Mouse (Mus musculus) kidney, embryonic 15.5 days (tissue): ENCODE results near the gene Vmn1r155. TPM values are rescaled to one million over a fixed set of nuclear protein-coding genes. Genes with fewer than 3 reads are reported as not detected.
"Not testable (repeated sequence)": the region's sequence is repeated elsewhere in the genome, so short reads cannot be mapped to it uniquely, and the experiment has no call there.

Source experiments
- ATAC-seq: fragments of 200-750 bp; cut with Nextera tagmentation; replicated peaks from 2 replicates; pipeline ENCODE4 v1.8.0; 2017; ENCODE audit warnings: moderate TSS enrichment; ENCODE audit not compliant: low FRiP score
- H3K27ac ChIP-seq: fragments of 300-500 bp; sonication (generic); 2 replicates; pipeline ENCODE4 v1.5.1; 2015; ENCODE audit warnings: mild to moderate bottlenecking, inconsistent platforms
- H3K27me3 ChIP-seq: fragments of 300-500 bp; sonication (generic); 2 replicates; pipeline ENCODE4 v1.6.1; 2015; ENCODE audit warnings: inconsistent platforms
- H3K36me3 ChIP-seq: fragments of 300-500 bp; sonication (generic); 2 replicates; pipeline ENCODE4 v1.6.1; 2015; ENCODE audit warnings: inconsistent platforms
- H3K4me1 ChIP-seq: fragments of 300-500 bp; sonication (generic); 2 replicates; pipeline ENCODE4 v1.6.1; 2015; ENCODE audit warnings: inconsistent platforms
- H3K4me2 ChIP-seq: fragments of 300-500 bp; sonication (generic); 2 replicates; pipeline ENCODE4 v1.6.1; 2015; ENCODE audit warnings: moderate library complexity, mild to moderate bottlenecking, inconsistent platforms
- H3K4me3 ChIP-seq: fragments of 300-500 bp; sonication (generic); replicated peaks from 2 replicates; pipeline ENCODE4 v1.5.1; 2015; ENCODE audit warnings: mild to moderate bottlenecking, inconsistent platforms
- H3K9ac ChIP-seq: fragments of 300-500 bp; sonication (generic); 2 replicates; pipeline ENCODE4 v1.6.1; 2015; ENCODE audit warnings: mild to moderate bottlenecking, inconsistent platforms
- H3K9me3 ChIP-seq: fragments of 300-500 bp; sonication (generic); replicated peaks from 2 replicates; pipeline ENCODE4 v1.6.1; 2016; ENCODE audit warnings: inconsistent platforms
- WGBS: fragments of 180-500 bp; shearing (Covaris S2); methylation state at CpG from one replicate; pipeline ENCODE4 v1.1.7; 2015; ENCODE audit warnings: mixed read lengths; 5-methylcytosine and 5-hydroxymethylcytosine counted together
- polyA plus RNA-seq: library from polyadenylated mRNA; unstranded; fragments of >200 nt; fragmentation: Nextera tagmentation; extraction: Ambion mirVana; gene quantifications from 2 replicates; pipeline ENCODE4 v1.2.1, GENCODE M21; 2015

The Vmn1r155 gene
- not detected in 2 replicates for polyA plus RNA-seq

GRCm38 (mm10) chr7:22657718-22658117 is at the start of gene Vmn1r155:
TSS of gene Vmn1r155 (plus strand) at chr7:22658018.
- no CpG with 5 or more reads among the region's 3 CpGs for WGBS
- not testable (repeated sequence) for H3K9me3 ChIP-seq, H3K27me3 ChIP-seq, H3K4me2 ChIP-seq, H3K36me3 ChIP-seq, ATAC-seq, H3K27ac ChIP-seq, H3K9ac ChIP-seq, H3K4me1 ChIP-seq, H3K4me3 ChIP-seq

DNA sequence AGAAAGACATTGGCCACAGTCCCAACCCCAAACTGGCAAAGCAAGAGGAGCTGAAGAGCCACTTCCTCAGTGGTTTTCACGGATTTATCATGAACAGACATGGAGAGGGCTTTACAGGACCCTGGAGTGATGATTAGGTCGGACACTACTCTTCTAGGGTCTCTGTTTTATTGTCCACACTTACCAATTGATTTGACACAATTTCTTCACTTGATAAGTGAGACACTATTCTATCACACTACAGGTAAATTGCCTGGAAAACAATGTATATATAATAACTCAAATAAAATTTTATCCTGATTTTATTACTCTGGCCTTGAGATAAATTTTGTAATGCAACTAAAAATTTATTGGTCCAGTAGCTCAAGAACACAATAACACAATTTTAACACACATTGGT is 34.4 kb downstream of the Vmn1r155 start, which contains the start of gene Gm8693:
TSS of gene Gm8693 (minus strand) at position 101 of the 400 bp plus-strand sequence.
- WGBS = no CpG with 5 or more reads among the region's 2 CpGs
- not testable (repeated sequence) for H3K36me3 ChIP-seq, ATAC-seq, H3K9me3 ChIP-seq, H3K4me2 ChIP-seq, H3K4me1 ChIP-seq, H3K4me3 ChIP-seq, H3K27ac ChIP-seq, H3K27me3 ChIP-seq, H3K9ac ChIP-seq

Other genes starting within 250 kb of the Vmn1r155 start
- not detected in 2 replicates for gene Vmn1r148, start 244.4 kb upstream of the Vmn1r155 start, polyA plus RNA-seq
- not detected in 2 replicates for gene Vmn1r149, start 219.8 kb upstream of the Vmn1r155 start, polyA plus RNA-seq
- gene Gm10665, start 193.9 kb upstream of the Vmn1r155 start, polyA plus RNA-seq = not detected in 2 replicates
- not detected in 2 replicates for gene Vmn1r151, start 158.3 kb upstream of the Vmn1r155 start, polyA plus RNA-seq
- gene Vmn1r152, start 135.1 kb upstream of the Vmn1r155 start, polyA plus RNA-seq = not detected in 2 replicates
- gene Gm8677, start 123.1 kb upstream of the Vmn1r155 start, polyA plus RNA-seq = not detected in 2 replicates
- gene Gm4201, start 92.7 kb upstream of the Vmn1r155 start, polyA plus RNA-seq = not detected in 2 replicates
- gene Gm4565, start 69.9 kb upstream of the Vmn1r155 start, polyA plus RNA-seq = not detected in 2 replicates
- gene Gm8693, start 34.3 kb downstream of the Vmn1r155 start, polyA plus RNA-seq = not detected in 2 replicates
- not detected in 2 replicates for gene Gm4567, start 61.7 kb downstream of the Vmn1r155 start, polyA plus RNA-seq
- not detected in 2 replicates for gene Vmn1r157, start 103.7 kb downstream of the Vmn1r155 start, polyA plus RNA-seq
- gene Vmn1r158, start 132.8 kb downstream of the Vmn1r155 start, polyA plus RNA-seq = not detected in 2 replicates
- not detected in 2 replicates for gene Vmn1r159, start 185.6 kb downstream of the Vmn1r155 start, polyA plus RNA-seq
- not detected in 2 replicates for gene Vmn1r160, start 213.2 kb downstream of the Vmn1r155 start, polyA plus RNA-seq